Comparison of ENCODE assay signal across 31 mouse cellular contexts in genomic region chr10:30091549-30091948, GRCm38 (mm10).
A peak's percentile ranks its signal among the peaks of the same experiment; 100 is the strongest.
DNase-seq lines count a peak whose midpoint lies in the region; ATAC-seq lines count a peak whose summit lies in the region.
"Had no signal": no experiment of that assay in that cellular context is flagged by ENCODE, and none has a peak within 500 bp of the region (broad histone marks: within the 10 kb centered on the region; RNA-seq: fewer than 3 reads in every experiment).

No protein-coding gene starts in this region.

- H3K4me1 ChIP-seq in forebrain, embryonic 11.5 days (replicated peaks; ENCODE audit: control insufficient read depth, insufficient read depth, low read length): no peaks in the 10 kb centered on the region
- no peaks in the 10 kb centered on the region for H3K4me1 ChIP-seq in forebrain, embryonic 13.5 days
- H3K4me1 ChIP-seq in midbrain, embryonic 10.5 days: peaks cover 34% of the 10 kb centered on the region
- no peaks in the 10 kb centered on the region; the same call in 1 of the 2 replicates for H3K4me1 ChIP-seq in midbrain, embryonic 16.5 days (ENCODE audit: control insufficient read depth, insufficient read depth, low read length)
- 0 out of 2 replicates have a peak, but pooled peaks cover 2% of the 10 kb centered on the region for H3K4me1 ChIP-seq in midbrain, embryonic 13.5 days (replicated peaks)
- H3K4me1 ChIP-seq: embryonic facial prominence, embryonic 10.5 days; embryonic facial prominence, embryonic 13.5 days; heart, embryonic 12.5 days; heart, embryonic 15.5 days; hindbrain, embryonic 13.5 days; intestine, embryonic 15.5 days had no signal

- H3K9ac ChIP-seq in forebrain, embryonic 11.5 days (ENCODE audit: low read length): no peak overlapping the region
- no peak overlapping the region for H3K9ac ChIP-seq in forebrain, embryonic 13.5 days
- H3K9ac ChIP-seq in midbrain, embryonic 16.5 days (ENCODE audit: low read depth, low read length): no peak overlapping the region
- H3K9ac ChIP-seq in midbrain, embryonic 13.5 days (replicated peaks): no peak overlapping the region
- H3K9ac ChIP-seq: embryonic facial prominence, embryonic 13.5 days; heart, embryonic 12.5 days; heart, embryonic 15.5 days; hindbrain, embryonic 13.5 days; intestine, embryonic 15.5 days had no signal

- no peak overlapping the region for H3K4me2 ChIP-seq in forebrain, embryonic 11.5 days (ENCODE audit: low read depth, low read length, severe bottlenecking)
- H3K4me2 ChIP-seq in forebrain, embryonic 13.5 days: no peak overlapping the region
- no peak overlapping the region for H3K4me2 ChIP-seq in midbrain, embryonic 16.5 days (ENCODE audit: low read length)
- H3K4me2 ChIP-seq in midbrain, embryonic 13.5 days (replicated peaks): no peak overlapping the region
- H3K4me2 ChIP-seq: embryonic facial prominence, embryonic 13.5 days; heart, embryonic 12.5 days; heart, embryonic 15.5 days; hindbrain, embryonic 13.5 days; intestine, embryonic 15.5 days had no signal

- 0% methylated on average over 1 of the region's 1 CpGs for WGBS in forebrain, embryonic 11.5 days
- 0% methylated on average over 1 of the region's 1 CpGs for WGBS in forebrain, embryonic 13.5 days
- WGBS in midbrain, embryonic 10.5 days: 0% methylated on average over 1 of the region's 1 CpGs
- WGBS in midbrain, embryonic 16.5 days: 0% methylated on average over 1 of the region's 1 CpGs
- 0% methylated on average over 1 of the region's 1 CpGs for WGBS in midbrain, embryonic 13.5 days

- no peaks in the 10 kb centered on the region for H3K9me3 ChIP-seq in forebrain, embryonic 11.5 days (ENCODE audit: control insufficient read depth, low read length)
- H3K9me3 ChIP-seq in forebrain, embryonic 13.5 days (replicated peaks): no peaks in the 10 kb centered on the region
- H3K9me3 ChIP-seq in midbrain, embryonic 10.5 days (replicated peaks): no peaks in the 10 kb centered on the region
- no peaks in the 10 kb centered on the region for H3K9me3 ChIP-seq in midbrain, embryonic 16.5 days (replicated peaks; ENCODE audit: control insufficient read depth, low read length, poor library complexity, severe bottlenecking)
- no peaks in the 10 kb centered on the region for H3K9me3 ChIP-seq in midbrain, embryonic 13.5 days
- H3K9me3 ChIP-seq: embryonic facial prominence, embryonic 10.5 days; embryonic facial prominence, embryonic 13.5 days; G1E; heart, embryonic 12.5 days; heart, embryonic 15.5 days; hindbrain, embryonic 10.5 days; hindbrain, embryonic 13.5 days; intestine, embryonic 15.5 days had no signal

- H3K4me3 ChIP-seq in forebrain, embryonic 11.5 days (ENCODE audit: low read depth, low read length): no peak overlapping the region
- H3K4me3 ChIP-seq in forebrain, embryonic 13.5 days: no peak overlapping the region
- no peak overlapping the region for H3K4me3 ChIP-seq in midbrain, embryonic 10.5 days
- no peak overlapping the region for H3K4me3 ChIP-seq in midbrain, embryonic 16.5 days (ENCODE audit: low read depth, low read length)
- no peak overlapping the region for H3K4me3 ChIP-seq in midbrain, embryonic 13.5 days (replicated peaks)
- H3K4me3 ChIP-seq: embryonic facial prominence, embryonic 10.5 days; embryonic facial prominence, embryonic 13.5 days; erythroblast, embryonic 14.5 days; heart, embryonic 12.5 days; heart, embryonic 15.5 days; hindbrain, embryonic 10.5 days; hindbrain, embryonic 13.5 days; intestine, embryonic 15.5 days had no signal

- no peaks in the 10 kb centered on the region for H3K36me3 ChIP-seq in forebrain, embryonic 11.5 days (ENCODE audit: control insufficient read depth, insufficient read depth, low read length)
- no peaks in the 10 kb centered on the region for H3K36me3 ChIP-seq in forebrain, embryonic 13.5 days (ENCODE audit: poor library complexity, severe bottlenecking)
- no peaks in the 10 kb centered on the region for H3K36me3 ChIP-seq in midbrain, embryonic 10.5 days
- no peaks in the 10 kb centered on the region for H3K36me3 ChIP-seq in midbrain, embryonic 16.5 days (ENCODE audit: control insufficient read depth, insufficient read depth, low read length)
- no peaks in the 10 kb centered on the region for H3K36me3 ChIP-seq in midbrain, embryonic 13.5 days
- H3K36me3 ChIP-seq: embryonic facial prominence, embryonic 10.5 days; embryonic facial prominence, embryonic 13.5 days; G1E; heart, embryonic 12.5 days; heart, embryonic 15.5 days; hindbrain, embryonic 10.5 days; hindbrain, embryonic 13.5 days; intestine, embryonic 15.5 days had no signal

- H3K27ac ChIP-seq in forebrain, embryonic 11.5 days (ENCODE audit: low read depth, low read length): no peak overlapping the region
- no peak overlapping the region for H3K27ac ChIP-seq in forebrain, embryonic 13.5 days
- H3K27ac ChIP-seq in midbrain, embryonic 10.5 days (replicated peaks): 0 out of 2 replicates have a peak overlapping the region, but pooled peaks have one; percentile 13
- H3K27ac ChIP-seq in midbrain, embryonic 16.5 days (ENCODE audit: low read length): no peak overlapping the region
- H3K27ac ChIP-seq in midbrain, embryonic 13.5 days: no peak overlapping the region
- H3K27ac ChIP-seq: embryonic facial prominence, embryonic 10.5 days; embryonic facial prominence, embryonic 13.5 days; heart, embryonic 15.5 days; hindbrain, embryonic 10.5 days; hindbrain, embryonic 13.5 days; intestine, embryonic 15.5 days had no signal

- no peak for DNase-seq in forebrain, embryonic 11.5 days (ENCODE audit: low spot score)
- DNase-seq in midbrain, embryonic 10.5 days (ENCODE audit: low spot score): no peak
- DNase-seq in layer of hippocampus, adult 9-10 months (ENCODE audit: low spot score): no peak
- DNase-seq in kidney, adult 8-10 months: no peak
- DNase-seq: adrenal gland, postnatal 10 days; adrenal gland, postnatal 36 days; B cell, adult 2 months; cerebellum, adult 11 months; cerebellum, adult 2 months; cerebellum, postnatal 10 days; cerebellum, postnatal 36 days; embryo, embryonic 11 days; gastrocnemius, postnatal 25 days; heart, adult 18-20 months; heart, postnatal 10 days; heart, postnatal 36 days had no signal

- H3K27me3 ChIP-seq in forebrain, embryonic 11.5 days (ENCODE audit: control insufficient read depth, insufficient read depth, low read length): no peaks in the 10 kb centered on the region
- H3K27me3 ChIP-seq in forebrain, embryonic 13.5 days: no peaks in the 10 kb centered on the region
- no peaks in the 10 kb centered on the region; the same call in 1 of the 2 replicates for H3K27me3 ChIP-seq in midbrain, embryonic 10.5 days (ENCODE audit: low read depth, poor library complexity, severe bottlenecking)
- no peaks in the 10 kb centered on the region for H3K27me3 ChIP-seq in midbrain, embryonic 16.5 days (ENCODE audit: control insufficient read depth, insufficient read depth, low read depth, low read length)
- H3K27me3 ChIP-seq in midbrain, embryonic 13.5 days: no peaks in the 10 kb centered on the region
- H3K27me3 ChIP-seq: CH12.LX; embryonic facial prominence, embryonic 13.5 days; heart, embryonic 12.5 days; heart, embryonic 15.5 days; hindbrain, embryonic 13.5 days; intestine, embryonic 15.5 days had no signal

- peak; percentile 60 for ATAC-seq in forebrain, embryonic 11.5 days (replicated peaks; ENCODE audit: low FRiP score)
- no peak for ATAC-seq in forebrain, embryonic 13.5 days
- ATAC-seq in midbrain, embryonic 16.5 days: no peak
- peak; percentile 53; the same call in 1 of the 2 replicates for ATAC-seq in midbrain, embryonic 13.5 days
- ATAC-seq: hindbrain, embryonic 16.5 days; intestine, embryonic 15.5 days; Patski had no signal

Comparison
In these comparisons a context has a peak if more than half of its experiments do, and no peak if none do; other contexts are left out.
1. ATAC-seq: peak in forebrain, embryonic 11.5 days (single experiment) and midbrain, embryonic 13.5 days (single experiment); none in forebrain, embryonic 13.5 days (single experiment) and midbrain, embryonic 16.5 days (single experiment).